Mouse (Mus musculus): ENCODE data around the gene Macrod1. TPM values are rescaled to one million over a fixed set of nuclear protein-coding genes. Genes with fewer than 3 reads are reported as not detected.

The Macrod1 gene
- polyA plus RNA-seq, 1 experiment from 2014 or later: 16.0 TPM

- DNase-seq (ENCODE audit: low spot score) (peak; percentile 94), ATAC-seq (peak; percentile 85)
- no peak overlapping the region for H3K9ac ChIP-seq (replicated peaks; ENCODE audit: low read depth)
- 34% methylated on average over 6 of the region's 6 CpGs for WGBS
- H3K27me3 ChIP-seq (replicated peaks; ENCODE audit: insufficient read depth, low read length): no peaks in the 10 kb centered on the region
- TF ChIP-seq EP300 (IDR thresholded peaks at IDR 0.05): peak; percentile 69
- TF ChIP-seq CTCF (IDR thresholded peaks at IDR 0.05): peak; percentile 57
- no peaks in the 10 kb centered on the region for H3K9me3 ChIP-seq (ENCODE audit: low read length)
- no peak overlapping the region for H3K4me3 ChIP-seq (ENCODE audit: low read depth, low read length)
- H3K4me2 ChIP-seq (replicated peaks; ENCODE audit: low read depth, low read length): no peak overlapping the region
- H3K4me1 ChIP-seq (ENCODE audit: insufficient read depth, low read depth, low read length): peaks cover 3% of the 10 kb centered on the region; the same call in 1 of the 2 replicates
- no peaks in the 10 kb centered on the region for H3K36me3 ChIP-seq (ENCODE audit: insufficient read depth, low read length)
- H3K27ac ChIP-seq (ENCODE audit: low read length): peak overlapping the region; percentile 54
Observed at GRCm38 (mm10) chr19:7108114-7108905, 51.7 kb downstream of the Macrod1 start.

GRCm38 (mm10) chr19:7110097-7110496 lies 53.5 kb downstream of the Macrod1 start:
- TF ChIP-seq EP300 (IDR thresholded peaks at IDR 0.05) (no peak), CTCF (IDR thresholded peaks at IDR 0.05) (no peak)
- no peaks in the 10 kb centered on the region for H3K27me3 ChIP-seq (replicated peaks; ENCODE audit: insufficient read depth, low read length)
- peaks cover 8% of the 10 kb centered on the region; the same call in 1 of the 2 replicates for H3K4me1 ChIP-seq (ENCODE audit: insufficient read depth, low read depth, low read length)
- H3K9ac ChIP-seq (replicated peaks; ENCODE audit: low read depth): no peak overlapping the region
- H3K36me3 ChIP-seq (ENCODE audit: insufficient read depth, low read length): no peaks in the 10 kb centered on the region
- no peaks in the 10 kb centered on the region for H3K9me3 ChIP-seq (ENCODE audit: low read length)
- H3K27ac ChIP-seq (ENCODE audit: low read length): no peak overlapping the region
- ATAC-seq (no peak), DNase-seq (ENCODE audit: low spot score) (no peak)
- H3K4me2 ChIP-seq (replicated peaks; ENCODE audit: low read depth, low read length): no peak overlapping the region
- WGBS: 34% methylated on average over 5 of the region's 5 CpGs
- no peak overlapping the region for H3K4me3 ChIP-seq (ENCODE audit: low read depth, low read length)

GRCm38 (mm10) chr19:7110875-7111274 lies 54.3 kb downstream of the Macrod1 start:
- H3K9me3 ChIP-seq (ENCODE audit: low read length): no peaks in the 10 kb centered on the region
- no peak overlapping the region for H3K27ac ChIP-seq (ENCODE audit: low read length)
- peaks cover 8% of the 10 kb centered on the region; the same call in 1 of the 2 replicates for H3K4me1 ChIP-seq (ENCODE audit: insufficient read depth, low read depth, low read length)
- no peaks in the 10 kb centered on the region for H3K36me3 ChIP-seq (ENCODE audit: insufficient read depth, low read length)
- ATAC-seq (peak; percentile 58), DNase-seq (ENCODE audit: low spot score) (peak; percentile 59)
- TF ChIP-seq CTCF (IDR thresholded peaks at IDR 0.05) (no peak), EP300 (IDR thresholded peaks at IDR 0.05) (no peak)
- H3K4me2 ChIP-seq (replicated peaks; ENCODE audit: low read depth, low read length): no peak overlapping the region
- WGBS: 38% methylated on average over 6 of the region's 6 CpGs
- no peaks in the 10 kb centered on the region for H3K27me3 ChIP-seq (replicated peaks; ENCODE audit: insufficient read depth, low read length)
- no peak overlapping the region for H3K4me3 ChIP-seq (ENCODE audit: low read depth, low read length)
- H3K9ac ChIP-seq (replicated peaks; ENCODE audit: low read depth): no peak overlapping the region

GRCm38 (mm10) chr19:7111309-7111708 lies 54.7 kb downstream of the Macrod1 start:
- Histone ChIP-seq H3K36me3 (ENCODE audit: insufficient read depth, low read length) (no peaks in the 10 kb centered on the region), H3K4me3 (ENCODE audit: low read depth, low read length) (no peak overlapping the region), H3K4me2 (replicated peaks; ENCODE audit: low read depth, low read length) (no peak overlapping the region), H3K4me1 (ENCODE audit: insufficient read depth, low read depth, low read length) (peaks cover 8% of the 10 kb centered on the region; the same call in 1 of the 2 replicates), H3K27me3 (replicated peaks; ENCODE audit: insufficient read depth, low read length) (no peaks in the 10 kb centered on the region), H3K9me3 (ENCODE audit: low read length) (no peaks in the 10 kb centered on the region), H3K9ac (replicated peaks; ENCODE audit: low read depth) (no peak overlapping the region), H3K27ac (ENCODE audit: low read length) (no peak overlapping the region)
- TF ChIP-seq CTCF (IDR thresholded peaks at IDR 0.05): no peak
- TF ChIP-seq EP300 (IDR thresholded peaks at IDR 0.05): no peak
- DNase-seq (ENCODE audit: low spot score) (no peak), ATAC-seq (no peak)
- WGBS: 84% methylated on average over 6 of the region's 6 CpGs

- 83% methylated on average over 3 of the region's 4 CpGs for WGBS
- no peak for DNase-seq (ENCODE audit: low spot score)
- H3K9ac ChIP-seq (replicated peaks; ENCODE audit: low read depth): no peak overlapping the region
- H3K9me3 ChIP-seq (ENCODE audit: low read length): no peaks in the 10 kb centered on the region
- H3K4me1 ChIP-seq (ENCODE audit: insufficient read depth, low read depth, low read length): peaks cover 8% of the 10 kb centered on the region; the same call in 1 of the 2 replicates
- no peak overlapping the region for H3K27ac ChIP-seq (ENCODE audit: low read length)
- no peak for ATAC-seq
- H3K4me2 ChIP-seq (replicated peaks; ENCODE audit: low read depth, low read length): no peak overlapping the region
- no peaks in the 10 kb centered on the region for H3K27me3 ChIP-seq (replicated peaks; ENCODE audit: insufficient read depth, low read length)
- no peaks in the 10 kb centered on the region for H3K36me3 ChIP-seq (ENCODE audit: insufficient read depth, low read length)
- TF ChIP-seq CTCF (IDR thresholded peaks at IDR 0.05): no peak
- TF ChIP-seq EP300 (IDR thresholded peaks at IDR 0.05): no peak
- no peak overlapping the region for H3K4me3 ChIP-seq (ENCODE audit: low read depth, low read length)
Observed at GRCm38 (mm10) chr19:7111710-7112109, 55.1 kb downstream of the Macrod1 start.

- H3K27me3 ChIP-seq (replicated peaks; ENCODE audit: insufficient read depth, low read length): no peaks in the 10 kb centered on the region
- H3K9me3 ChIP-seq (ENCODE audit: low read length): no peaks in the 10 kb centered on the region
- no peak overlapping the region for H3K4me2 ChIP-seq (replicated peaks; ENCODE audit: low read depth, low read length)
- TF ChIP-seq EP300 (IDR thresholded peaks at IDR 0.05): no peak
- no peak for TF ChIP-seq CTCF (IDR thresholded peaks at IDR 0.05)
- no peak overlapping the region for H3K27ac ChIP-seq (ENCODE audit: low read length)
- peaks cover 8% of the 10 kb centered on the region; the same call in 1 of the 2 replicates for H3K4me1 ChIP-seq (ENCODE audit: insufficient read depth, low read depth, low read length)
- no peak overlapping the region for H3K9ac ChIP-seq (replicated peaks; ENCODE audit: low read depth)
- ATAC-seq (no peak), DNase-seq (ENCODE audit: low spot score) (no peak)
- no peak overlapping the region for H3K4me3 ChIP-seq (ENCODE audit: low read depth, low read length)
- 63% methylated on average over 3 of the region's 3 CpGs for WGBS
- no peaks in the 10 kb centered on the region for H3K36me3 ChIP-seq (ENCODE audit: insufficient read depth, low read length)
Observed at GRCm38 (mm10) chr19:7112628-7113027, 56.0 kb downstream of the Macrod1 start.

Data from lung, postnatal 0 days (tissue).